Mouse (Mus musculus) gastrocnemius, postnatal 25 days (tissue): ENCODE measurements around the gene Arl3. TPM values are rescaled to one million over a fixed set of nuclear protein-coding genes. Genes with fewer than 3 reads are reported as not detected.
A peak's percentile ranks its signal among the peaks of the same experiment; 100 is the strongest.

Experiments
- DNase-seq: peaks from one replicate; pipeline ENCODE4 v3.0.0; 2022
- total RNA-seq, 2 experiments: library from RNA; stranded (reverse); gene quantifications; 1 replicate in 1 of 2; 2 replicates in 1 of 2; pipeline ENCODE4 v1.2.3; 2021

Arl3 gene
- total RNA-seq, 2 experiments from 2014 or later = 49.6 to 55.8 TPM

DNA sequence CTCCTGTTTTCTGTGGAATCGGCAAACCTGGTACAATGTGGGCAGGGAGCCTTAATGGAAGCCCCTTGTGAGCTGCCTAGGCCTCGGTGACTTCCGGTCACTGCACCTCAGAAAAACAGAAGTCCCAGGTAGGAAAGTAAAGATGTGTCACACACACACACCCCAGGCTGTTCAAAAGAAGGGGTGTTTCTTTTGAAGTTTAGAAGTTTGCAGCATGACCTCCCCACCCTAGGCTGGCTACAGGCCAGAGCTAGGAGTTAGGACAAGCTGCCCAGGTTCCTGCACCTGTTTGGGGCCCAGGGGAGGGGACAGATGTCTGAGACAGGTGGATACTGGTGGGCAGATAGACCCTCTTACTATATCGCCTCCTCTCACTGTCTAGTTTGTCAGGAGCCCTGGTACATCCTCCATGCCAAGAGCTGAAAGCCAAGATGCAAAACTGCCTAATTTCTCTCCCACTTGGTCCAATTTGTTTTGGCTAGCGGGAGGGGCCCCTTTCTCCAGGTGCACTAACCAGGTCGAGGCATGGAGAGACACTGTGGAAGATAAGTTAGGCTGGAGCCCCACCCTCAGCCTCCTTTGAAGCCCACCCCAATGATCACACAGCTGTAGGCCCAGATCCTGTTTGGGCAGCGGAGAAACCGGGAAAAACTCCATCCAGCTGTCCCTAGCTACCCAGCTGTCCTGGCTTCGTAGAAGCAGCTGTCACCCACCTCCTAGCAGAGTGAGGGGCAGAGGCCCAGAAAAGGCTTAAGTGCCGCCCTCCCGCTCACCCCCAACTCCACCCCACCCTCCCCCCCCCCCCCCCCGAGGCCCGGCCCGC lies 55.3 kb downstream of the Arl3 start:
- no peak for DNase-seq

DNA sequence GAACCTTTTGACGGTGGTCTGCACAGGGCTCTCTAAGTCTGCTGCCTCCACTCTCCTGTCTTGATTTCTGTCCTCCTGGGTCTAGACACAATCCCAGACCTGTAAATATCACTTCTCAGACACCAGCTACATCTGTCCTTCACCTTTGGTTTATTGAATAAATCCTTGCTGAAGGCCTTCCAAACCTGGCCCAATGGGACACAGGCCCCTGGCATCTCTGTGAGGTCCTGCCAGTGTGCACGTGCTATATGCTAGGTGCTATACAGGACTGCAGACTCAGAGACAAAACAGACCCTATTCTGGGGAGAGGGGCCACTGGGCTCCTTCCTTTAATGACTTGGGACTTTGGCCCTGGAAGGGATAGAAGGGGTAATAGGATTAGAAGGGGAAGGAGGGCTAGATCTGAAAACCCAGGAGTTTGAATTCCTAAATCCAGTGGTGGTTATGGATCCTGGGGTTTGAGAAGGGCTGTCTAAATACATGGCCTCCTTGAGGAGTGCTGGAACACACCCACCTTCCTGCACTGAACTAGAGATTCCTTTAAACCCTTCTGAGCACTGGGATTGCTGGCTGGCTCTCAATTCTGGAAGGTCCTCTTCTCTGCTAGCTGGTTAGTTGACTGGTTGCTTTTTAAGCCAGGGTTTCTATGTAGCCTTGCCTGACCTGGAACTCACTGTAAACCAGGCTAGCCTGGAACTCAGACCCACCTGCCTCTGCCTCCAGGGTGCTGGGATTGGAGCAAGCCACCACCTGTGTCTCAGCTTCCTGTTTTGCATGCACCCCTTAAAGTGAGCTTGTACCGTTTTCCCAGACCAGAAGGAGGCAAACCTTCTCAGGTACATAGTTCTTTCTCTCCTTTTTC lies 56.1 kb downstream of the Arl3 start:
- no peak for DNase-seq

- DNase-seq = no peak
These were observed 57.6 kb downstream of the Arl3 start for GRCm38 (mm10) chr19:46515287-46515821.

- DNase-seq = no peak
These were observed 58.6 kb downstream of the Arl3 start for GRCm38 (mm10) chr19:46514387-46514786.

GRCm38 (mm10) chr19:46511263-46511662 lies 61.7 kb downstream of the Arl3 start:
- DNase-seq = no peak

- DNase-seq = no peak
These were observed 62.2 kb downstream of the Arl3 start for GRCm38 (mm10) chr19:46510824-46511223.

DNA sequence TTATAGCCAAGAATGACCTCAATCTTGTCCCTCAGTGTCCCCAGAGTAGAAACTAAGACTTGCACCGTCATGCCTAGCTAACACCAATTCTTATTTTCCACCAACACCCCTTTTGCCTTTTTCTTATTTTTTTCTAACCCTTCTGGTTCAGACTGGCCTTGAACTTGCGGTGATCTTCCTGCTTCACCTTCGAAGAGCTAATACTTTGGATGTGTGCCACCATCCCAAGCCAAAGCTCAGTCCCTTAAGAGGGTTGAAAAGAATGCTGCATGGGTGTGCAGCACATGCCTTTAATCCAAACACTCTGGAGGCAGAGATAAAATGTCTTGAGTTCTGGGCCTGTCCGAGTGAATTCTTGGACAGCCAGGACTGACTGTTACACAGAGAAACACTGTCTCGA lies 62.6 kb downstream of the Arl3 start:
- DNase-seq = no peak

DNA sequence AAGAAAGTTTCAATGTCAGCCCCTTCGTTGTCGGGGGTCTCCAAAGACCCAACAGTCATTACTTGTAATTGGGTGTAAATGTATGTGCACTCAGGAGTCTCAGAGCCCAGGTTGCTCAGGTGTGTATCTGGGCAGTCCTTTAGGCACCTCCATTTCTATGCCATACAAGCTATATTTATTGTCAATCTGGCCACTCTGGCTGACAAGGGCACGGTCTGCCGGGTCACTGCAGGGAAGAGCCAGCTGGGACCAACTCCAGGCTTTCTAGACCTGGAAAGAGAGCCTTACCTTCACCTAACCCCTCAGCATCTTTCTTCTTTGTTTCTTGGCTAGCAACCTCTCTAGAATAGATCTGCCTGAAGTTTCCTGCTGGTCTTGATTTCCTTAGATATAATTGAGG lies 63.3 kb downstream of the Arl3 start:
- DNase-seq = no peak

DNA sequence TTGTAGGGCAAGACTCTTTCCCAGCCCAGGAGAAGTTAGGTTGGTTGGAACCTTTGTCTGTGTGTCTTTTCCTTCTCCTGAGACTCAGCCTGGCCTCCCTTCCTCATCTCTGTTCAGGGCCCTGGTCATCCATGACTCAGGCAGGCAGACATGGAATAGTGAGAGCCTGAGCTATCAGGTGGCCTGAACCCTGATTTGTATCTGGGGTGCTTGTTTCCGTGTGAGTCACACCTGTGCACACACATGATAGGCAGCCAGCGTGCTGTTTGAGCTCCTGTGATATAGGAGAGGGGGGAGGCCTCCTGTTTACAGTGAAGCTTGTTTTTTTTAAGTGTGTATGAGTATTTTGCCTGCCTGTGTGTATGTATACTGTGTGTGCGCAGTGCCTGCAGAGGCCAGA lies 63.8 kb downstream of the Arl3 start:
- no peak for DNase-seq

DNA sequence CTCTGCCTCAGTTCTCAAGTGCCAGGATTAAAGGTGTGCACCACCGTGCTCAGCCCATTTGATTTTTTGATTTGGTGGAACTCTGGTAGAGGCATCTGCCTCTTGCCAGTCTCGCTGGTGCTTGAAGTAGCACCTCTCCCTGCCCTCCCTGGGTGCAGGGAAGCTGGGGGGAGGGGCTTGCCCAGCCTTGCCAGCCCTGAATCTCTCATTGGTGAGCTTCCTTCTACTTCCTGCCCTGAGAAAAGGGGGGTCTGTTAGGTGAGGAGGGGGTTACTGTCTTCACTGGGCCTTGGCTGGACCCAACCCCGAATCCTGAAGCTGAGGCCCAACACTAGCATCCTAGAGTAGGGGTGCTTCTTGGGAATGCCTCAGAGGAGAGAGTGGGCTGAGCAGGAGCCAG lies 64.3 kb downstream of the Arl3 start:
- no peak for DNase-seq

GRCm38 (mm10) chr19:46507806-46508205 lies 65.2 kb downstream of the Arl3 start:
- DNase-seq = no peak

DNA sequence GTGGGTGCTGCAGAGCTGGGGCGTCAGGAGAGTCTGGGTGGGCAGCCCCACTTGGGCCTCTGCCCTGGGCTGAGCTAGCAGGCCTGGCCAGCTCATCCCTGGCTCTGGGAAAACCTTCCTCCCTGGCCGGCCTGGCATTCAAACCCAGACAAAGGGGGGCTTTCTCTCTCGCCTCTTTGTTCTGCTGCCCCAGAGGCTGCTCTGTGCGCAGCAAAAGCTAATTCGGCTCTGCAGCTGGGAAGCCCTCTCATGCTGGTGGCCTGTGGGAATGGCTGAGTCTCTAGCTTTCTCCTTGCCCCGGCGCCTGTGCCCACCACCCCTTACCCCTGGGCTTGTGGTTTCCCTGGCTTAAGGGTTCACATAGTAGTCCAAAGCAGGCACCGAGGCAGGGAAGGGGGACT lies 65.8 kb downstream of the Arl3 start:
- no peak for DNase-seq

GRCm38 (mm10) chr19:46506372-46506717 lies 66.7 kb downstream of the Arl3 start:
- DNase-seq = no peak

- DNase-seq = no peak
These were observed 67.2 kb downstream of the Arl3 start for GRCm38 (mm10) chr19:46505646-46506371.

GRCm38 (mm10) chr19:46504822-46505417 lies 68.1 kb downstream of the Arl3 start:
- DNase-seq = no peak

GRCm38 (mm10) chr19:46504085-46504552 lies 68.9 kb downstream of the Arl3 start:
- peak; percentile 60 for DNase-seq

DNA sequence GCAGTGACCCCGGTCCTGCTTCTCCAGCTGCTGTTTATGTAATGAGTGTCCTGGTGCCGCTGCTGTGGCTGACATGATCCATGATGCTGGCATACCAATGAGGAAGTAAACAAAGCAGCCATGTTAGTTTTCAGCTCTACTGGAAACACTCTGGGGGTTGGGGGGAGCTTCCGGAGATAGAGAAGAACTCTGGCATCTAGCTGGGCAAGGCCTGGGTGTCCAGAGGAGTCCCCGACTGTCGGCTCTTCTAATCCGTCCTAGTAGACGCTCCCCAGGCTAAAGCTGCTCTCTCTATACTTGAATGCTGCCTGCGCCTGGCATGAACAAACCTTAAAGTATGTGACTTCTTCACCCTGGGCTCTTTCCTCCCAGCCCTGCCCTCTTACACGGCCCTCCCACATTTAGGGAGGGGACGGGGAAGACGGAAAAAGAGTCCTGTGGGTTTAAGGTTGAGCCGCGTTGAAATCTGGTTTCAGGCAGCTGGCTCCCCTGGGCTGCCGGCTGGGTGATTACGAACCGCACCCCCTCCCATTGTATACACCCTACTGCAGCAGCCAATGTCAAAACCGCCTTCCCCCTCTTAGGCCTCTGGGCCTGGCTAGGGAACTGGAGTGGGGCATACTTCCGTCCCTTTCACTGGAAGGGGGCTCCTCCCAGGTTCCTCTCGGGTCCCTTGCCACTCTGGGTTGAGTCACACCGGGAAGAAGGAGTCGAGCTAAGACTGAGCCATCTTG lies 69.5 kb downstream of the Arl3 start:
- DNase-seq = peak; percentile 82

GRCm38 (mm10) chr19:46502471-46503166 lies 70.4 kb downstream of the Arl3 start:
- DNase-seq = peak; percentile 86

DNA sequence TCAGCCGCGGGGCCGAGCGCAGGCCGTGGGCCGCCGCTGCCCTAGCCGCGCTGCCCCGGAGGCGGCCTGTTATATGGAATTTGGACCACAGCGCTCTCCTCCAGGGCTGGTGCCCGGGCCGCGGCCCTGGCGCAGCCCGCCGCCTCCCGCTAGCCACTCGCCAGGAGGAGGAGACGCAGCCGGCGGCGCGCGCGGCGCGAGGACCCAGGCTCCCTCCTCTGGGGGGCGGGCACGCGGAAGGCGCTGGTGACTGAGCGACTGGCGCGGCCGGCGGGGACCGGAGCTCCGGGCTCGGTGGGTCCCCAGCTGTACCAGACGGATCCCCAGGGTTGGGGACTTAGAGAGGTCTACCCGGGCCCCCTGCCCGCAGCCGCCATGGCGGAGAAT lies 70.9 kb downstream of the Arl3 start:
- DNase-seq = peak; percentile 87

- peak; percentile 88 for DNase-seq
These were observed 71.5 kb downstream of the Arl3 start, which contains the start of gene Trim8 for GRCm38 (mm10) chr19:46501401-46502068. Trim8 (plus strand) TSS chr19:46501702.
